Mouse (Mus musculus) lung, embryonic 14.5 days (tissue): ENCODE measurements at regions not wholly inside any gene's neighbourhood (a gene's known extent, or its start where the extent isn't known, plus 50 kb on each side); places are given as distances from the start of the nearest gene placed in this dataset.

Source experiments
- ATAC-seq: fragments of 200-750 bp; cut with Nextera tagmentation; 2 replicates; pipeline ENCODE4 v1.8.0; 2017; ENCODE audit warnings: mild to moderate bottlenecking, moderate TSS enrichment, moderate library complexity; ENCODE audit not compliant: insufficient read depth
- DNase-seq: peaks from one replicate; pipeline ENCODE4 v3.0.0-alpha.2; 2015
- H3K27ac ChIP-seq: fragments of 300-500 bp; sonication (generic); 2 replicates; pipeline ENCODE4 v1.5.1; 2014; ENCODE audit warnings: low read depth, mild to moderate bottlenecking, moderate library complexity
- H3K27me3 ChIP-seq: fragments of 300-500 bp; sonication (generic); 2 replicates; pipeline ENCODE4 v1.6.1; 2014; ENCODE audit warnings: low read length, control low read depth; ENCODE audit not compliant: insufficient read depth
- H3K36me3 ChIP-seq: fragments of 300-500 bp; sonication (generic); 2 replicates; pipeline ENCODE4 v1.6.1; 2014; ENCODE audit warnings: control low read depth; ENCODE audit not compliant: insufficient read depth
- H3K4me1 ChIP-seq: fragments of 300-500 bp; sonication (generic); 2 replicates; pipeline ENCODE4 v1.6.1; 2014; ENCODE audit warnings: antibody characterized with exemption, control low read depth; ENCODE audit not compliant: insufficient read depth
- H3K4me2 ChIP-seq: fragments of 300-500 bp; sonication (generic); 2 replicates; pipeline ENCODE4 v1.6.1; 2014; ENCODE audit warnings: mild to moderate bottlenecking
- H3K4me3 ChIP-seq: fragments of 300-500 bp; sonication (generic); 2 replicates; pipeline ENCODE4 v1.5.1; 2014; ENCODE audit warnings: low read depth, low read length
- H3K9ac ChIP-seq: fragments of 300-500 bp; sonication (generic); 2 replicates; pipeline ENCODE4 v1.6.1; 2014
- H3K9me3 ChIP-seq: fragments of 300-500 bp; sonication (generic); 2 replicates; pipeline ENCODE4 v1.6.1; 2016; ENCODE audit warnings: low read depth, low read length, control low read depth
- CTCF ChIP-seq: IDR thresholded peaks from 2 replicates; pipeline ENCODE4 v1.5.1; 2016; ENCODE audit warnings: antibody characterized with exemption, low read depth
- WGBS: fragments of 180-500 bp; shearing (Covaris S2); extraction: QIAGEN DNeasy Blood & Tissue Kit; methylation state at CpG from one replicate; pipeline ENCODE4 v1.1.7; 2014; 5-methylcytosine and 5-hydroxymethylcytosine counted together

GRCm38 (mm10) chr3:123983530-123983929 lies 292.9 kb upstream of the Ndst3 start:
- Histone ChIP-seq H3K27ac (no peak overlapping the region), H3K9me3 (no peaks in the 10 kb centered on the region), H3K4me2 (no peak overlapping the region), H3K36me3 (no peaks in the 10 kb centered on the region), H3K9ac (no peak overlapping the region), H3K4me1 (no peaks in the 10 kb centered on the region), H3K27me3 (no peaks in the 10 kb centered on the region), H3K4me3 (no peak overlapping the region)
- 34% methylated on average over 1 of the region's 1 CpGs for WGBS
- DNase-seq (no peak), ATAC-seq (no peak)
- TF ChIP-seq CTCF: no peak

GRCm38 (mm10) chr3:123984028-123984427 lies 293.4 kb upstream of the Ndst3 start:
- Histone ChIP-seq H3K4me1 (no peaks in the 10 kb centered on the region), H3K4me3 (no peak overlapping the region), H3K27ac (no peak overlapping the region), H3K4me2 (no peak overlapping the region), H3K36me3 (no peaks in the 10 kb centered on the region), H3K9me3 (no peaks in the 10 kb centered on the region), H3K9ac (no peak overlapping the region), H3K27me3 (no peaks in the 10 kb centered on the region)
- 46% methylated on average over 1 of the region's 1 CpGs for WGBS
- TF ChIP-seq CTCF: no peak
- DNase-seq (peak; percentile 5), ATAC-seq (no peak)

- Histone ChIP-seq H3K27me3 (no peaks in the 10 kb centered on the region), H3K9ac (no peak overlapping the region), H3K36me3 (no peaks in the 10 kb centered on the region), H3K4me3 (no peak overlapping the region), H3K4me1 (no peaks in the 10 kb centered on the region), H3K9me3 (no peaks in the 10 kb centered on the region), H3K4me2 (no peak overlapping the region), H3K27ac (no peak overlapping the region)
- TF ChIP-seq CTCF: no peak
- 79% methylated on average over 3 of the region's 3 CpGs for WGBS
- ATAC-seq (no peak), DNase-seq (no peak)
These were observed 309.4 kb upstream of the Ndst3 start for GRCm38 (mm10) chr3:123999957-124000616.

- H3K27me3 ChIP-seq: no peaks in the 10 kb centered on the region
- no peak overlapping the region for H3K27ac ChIP-seq
- no peak for ATAC-seq
- no peaks in the 10 kb centered on the region for H3K4me1 ChIP-seq
- 61% methylated on average over 1 of the region's 1 CpGs for WGBS
- DNase-seq: no peak
- no peaks in the 10 kb centered on the region for H3K9me3 ChIP-seq
- no peak overlapping the region for H3K4me2 ChIP-seq
- H3K4me3 ChIP-seq: no peak overlapping the region
- no peak overlapping the region for H3K9ac ChIP-seq
- TF ChIP-seq CTCF: no peak
- no peaks in the 10 kb centered on the region for H3K36me3 ChIP-seq
These were observed 310.2 kb upstream of the Ndst3 start for GRCm38 (mm10) chr3:124000883-124001282.

- no peaks in the 10 kb centered on the region for H3K36me3 ChIP-seq
- H3K4me3 ChIP-seq: no peak overlapping the region
- no peaks in the 10 kb centered on the region for H3K4me1 ChIP-seq
- DNase-seq (no peak), ATAC-seq (no peak)
- 70% methylated on average over 1 of the region's 1 CpGs for WGBS
- no peak overlapping the region for H3K9ac ChIP-seq
- H3K27me3 ChIP-seq: no peaks in the 10 kb centered on the region
- no peak for TF ChIP-seq CTCF
- no peak overlapping the region for H3K27ac ChIP-seq
- H3K4me2 ChIP-seq: no peak overlapping the region
- H3K9me3 ChIP-seq: no peaks in the 10 kb centered on the region
These were observed 309.0 kb upstream of the Tram1l1 start for GRCm38 (mm10) chr3:124011685-124012084.

- Histone ChIP-seq H3K4me1 (no peaks in the 10 kb centered on the region), H3K9me3 (no peaks in the 10 kb centered on the region), H3K9ac (no peak overlapping the region), H3K4me2 (no peak overlapping the region), H3K27me3 (no peaks in the 10 kb centered on the region), H3K4me3 (no peak overlapping the region), H3K27ac (no peak overlapping the region), H3K36me3 (no peaks in the 10 kb centered on the region)
- no peak for DNase-seq
- no peak for ATAC-seq
- 85% methylated on average over 1 of the region's 1 CpGs for WGBS
- TF ChIP-seq CTCF: no peak
These were observed 302.0 kb upstream of the Tram1l1 start for GRCm38 (mm10) chr3:124018618-124019017.

- WGBS: 84% methylated on average over 4 of the region's 4 CpGs
- no peaks in the 10 kb centered on the region for H3K4me1 ChIP-seq
- ATAC-seq (no peak), DNase-seq (no peak)
- H3K36me3 ChIP-seq: no peaks in the 10 kb centered on the region
- H3K4me2 ChIP-seq: no peak overlapping the region
- H3K9me3 ChIP-seq: no peaks in the 10 kb centered on the region
- H3K9ac ChIP-seq: no peak overlapping the region
- TF ChIP-seq CTCF: no peak
- H3K27me3 ChIP-seq: no peaks in the 10 kb centered on the region
- H3K4me3 ChIP-seq: no peak overlapping the region
- H3K27ac ChIP-seq: no peak overlapping the region
These were observed 294.5 kb upstream of the Tram1l1 start for GRCm38 (mm10) chr3:124026188-124026587.
